In the genomic region with DNA sequence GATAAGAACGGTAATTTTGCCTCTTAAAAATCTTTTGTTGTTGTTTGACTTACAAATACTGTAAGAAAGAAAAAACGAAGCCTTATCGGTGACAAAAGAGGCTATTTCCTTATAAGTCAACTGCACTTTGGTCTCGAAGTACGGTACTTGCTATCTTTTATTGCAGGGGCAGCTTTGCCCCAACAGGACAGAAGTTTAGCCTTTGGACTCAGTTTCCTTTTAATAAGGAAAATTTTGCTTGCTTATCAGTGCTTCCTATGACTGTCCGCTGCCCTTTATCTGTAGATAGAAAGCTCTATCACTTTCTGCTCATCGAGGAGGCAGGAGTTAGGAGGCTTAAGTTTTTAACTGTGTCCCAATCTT, we compare ENCODE assay signal across 8 mouse cellular contexts. TPM values are rescaled to one million over a fixed set of nuclear protein-coding genes. Genes with fewer than 3 reads are reported as not detected.
A peak's percentile ranks its signal among the peaks of the same experiment; 100 is the strongest.
DNase-seq lines count a peak whose midpoint lies in the region; ATAC-seq lines count a peak whose summit lies in the region.

No protein-coding gene starts in this region.

- no peaks in the 10 kb centered on the region for H3K27me3 ChIP-seq in kidney, embryonic 14.5 days (ENCODE audit: control insufficient read depth, insufficient read depth, low read length)
- no peaks in the 10 kb centered on the region for H3K27me3 ChIP-seq in embryonic facial prominence, embryonic 10.5 days (replicated peaks; ENCODE audit: low read depth, poor library complexity, severe bottlenecking)
- no peaks in the 10 kb centered on the region for H3K27me3 ChIP-seq in hindbrain, embryonic 16.5 days (replicated peaks; ENCODE audit: control insufficient read depth, insufficient read depth, low read length)
- H3K27me3 ChIP-seq in midbrain, embryonic 15.5 days (replicated peaks) = no peaks in the 10 kb centered on the region

- peaks cover 7% of the 10 kb centered on the region; the same call in 1 of the 2 replicates for H3K4me1 ChIP-seq in kidney, embryonic 14.5 days (ENCODE audit: control insufficient read depth, insufficient read depth, low read length)
- H3K4me1 ChIP-seq in embryonic facial prominence, embryonic 10.5 days = peaks cover 28% of the 10 kb centered on the region
- H3K4me1 ChIP-seq in hindbrain, embryonic 16.5 days (ENCODE audit: control insufficient read depth, insufficient read depth, low read depth, low read length) = peaks cover 13% of the 10 kb centered on the region
- H3K4me1 ChIP-seq in midbrain, embryonic 15.5 days = peaks cover 21% of the 10 kb centered on the region

- 60% methylated on average over 7 of the region's 7 CpGs for WGBS in kidney, embryonic 14.5 days
- 78% methylated on average over 7 of the region's 7 CpGs for WGBS in embryonic facial prominence, embryonic 10.5 days
- WGBS in hindbrain, embryonic 16.5 days = 63% methylated on average over 7 of the region's 7 CpGs
- WGBS in midbrain, embryonic 15.5 days = 69% methylated on average over 7 of the region's 7 CpGs

- H3K4me3 ChIP-seq in kidney, embryonic 14.5 days (ENCODE audit: low read length) = peak overlapping the region; percentile 86
- H3K4me3 ChIP-seq in embryonic facial prominence, embryonic 10.5 days = peak overlapping the region; percentile 87
- H3K4me3 ChIP-seq in hindbrain, embryonic 16.5 days (ENCODE audit: low read length) = peak overlapping the region; percentile 80
- H3K4me3 ChIP-seq in midbrain, embryonic 15.5 days = peak overlapping the region; percentile 72

- H3K27ac ChIP-seq in kidney, embryonic 14.5 days (ENCODE audit: low read depth, low read length) = no peak overlapping the region
- H3K27ac ChIP-seq in embryonic facial prominence, embryonic 10.5 days (replicated peaks) = no peak overlapping the region
- H3K27ac ChIP-seq in hindbrain, embryonic 16.5 days (ENCODE audit: low read depth, low read length) = no peak overlapping the region
- H3K27ac ChIP-seq in midbrain, embryonic 15.5 days = no peak overlapping the region

- ATAC-seq in kidney, embryonic 14.5 days (ENCODE audit: low FRiP score, low TSS enrichment) = no peak
- ATAC-seq in hindbrain, embryonic 16.5 days = no peak
- no peak for ATAC-seq in midbrain, embryonic 15.5 days (replicated peaks)
- ATAC-seq in cerebellum, adult (ENCODE audit: insufficient number of reproducible peaks, low FRiP score, low TSS enrichment) = no peak

- no peaks in the 10 kb centered on the region for H3K9me3 ChIP-seq in kidney, embryonic 14.5 days (ENCODE audit: control insufficient read depth, low read length)
- H3K9me3 ChIP-seq in embryonic facial prominence, embryonic 10.5 days = no peaks in the 10 kb centered on the region
- H3K9me3 ChIP-seq in hindbrain, embryonic 16.5 days (ENCODE audit: control insufficient read depth, low read length) = no peaks in the 10 kb centered on the region
- no peaks in the 10 kb centered on the region for H3K9me3 ChIP-seq in midbrain, embryonic 15.5 days

- H3K9ac ChIP-seq in kidney, embryonic 14.5 days (ENCODE audit: low read depth, low read length) = peak overlapping the region; percentile 77; the same call in 1 of the 2 replicates
- no peak overlapping the region for H3K9ac ChIP-seq in hindbrain, embryonic 16.5 days (ENCODE audit: low read depth, low read length)
- 0 out of 2 replicates have a peak overlapping the region, but pooled peaks have one; percentile 12 for H3K9ac ChIP-seq in midbrain, embryonic 15.5 days

- H3K36me3 ChIP-seq in kidney, embryonic 14.5 days (ENCODE audit: control insufficient read depth, insufficient read depth, low read length) = peaks cover 3% of the 10 kb centered on the region; the same call in 1 of the 2 replicates
- no peaks in the 10 kb centered on the region for H3K36me3 ChIP-seq in embryonic facial prominence, embryonic 10.5 days (replicated peaks)
- no peaks in the 10 kb centered on the region for H3K36me3 ChIP-seq in hindbrain, embryonic 16.5 days (ENCODE audit: control insufficient read depth, insufficient read depth, low read length)
- no peaks in the 10 kb centered on the region for H3K36me3 ChIP-seq in midbrain, embryonic 15.5 days (replicated peaks)

- no peak for DNase-seq in kidney, postnatal 14 days
- DNase-seq in embryonic facial prominence, embryonic 10.5 days (ENCODE audit: low spot score) = no peak
- DNase-seq in adrenal gland, adult 18-20 months (ENCODE audit: low spot score in 2 of 2) = no peak
- DNase-seq in thymus, adult 18-20 months = no peak

- H3K4me2 ChIP-seq in kidney, embryonic 14.5 days (replicated peaks; ENCODE audit: low read depth, low read length) = peak overlapping the region; percentile 83
- H3K4me2 ChIP-seq in hindbrain, embryonic 16.5 days (ENCODE audit: low read length) = peak overlapping the region; percentile 90
- H3K4me2 ChIP-seq in midbrain, embryonic 15.5 days = peak overlapping the region; percentile 82

RNA-seq across cellular contexts. Expression of a gene that starts 1.4 kb away (rescaled TPM):
- 146 and 179 TPM in 2 replicates for polyA plus RNA-seq in kidney, embryonic 14.5 days (2014; fragmentation: Nextera tagmentation; extraction: Ambion mirVana)
- polyA plus RNA-seq in embryonic facial prominence, embryonic 10.5 days (2016; fragmentation: Nextera tagmentation; extraction: Ambion mirVana) = 152 and 155 TPM in 2 replicates
- polyA plus RNA-seq in hindbrain, embryonic 16.5 days (2015; fragmentation: Nextera tagmentation; extraction: Ambion mirVana) = 89.8 and 92.4 TPM in 2 replicates
- 84.9 and 85.9 TPM in 2 replicates for polyA plus RNA-seq in midbrain, embryonic 15.5 days (2015; fragmentation: Nextera tagmentation; extraction: Ambion mirVana)
- 10 to 100 TPM; 53.0 to 55.9 TPM for total RNA-seq in adrenal gland, adult 18-20 months (2021)

RNA-seq across cellular contexts. Expression of a gene that starts 33.9 kb away (rescaled TPM):
- not detected in 2 replicates for polyA plus RNA-seq in kidney, embryonic 14.5 days (2014; fragmentation: Nextera tagmentation; extraction: Ambion mirVana)
- 0.11 and 0.34 TPM in 2 replicates for polyA plus RNA-seq in embryonic facial prominence, embryonic 10.5 days (2016; fragmentation: Nextera tagmentation; extraction: Ambion mirVana)
- 0.09 and 0.19 TPM in 2 replicates for polyA plus RNA-seq in hindbrain, embryonic 16.5 days (2015; fragmentation: Nextera tagmentation; extraction: Ambion mirVana)
- 0.35 TPM in 1 of 2 replicates, not detected in the other for polyA plus RNA-seq in midbrain, embryonic 15.5 days (2015; fragmentation: Nextera tagmentation; extraction: Ambion mirVana)
- under 1 TPM; 0.26 to 0.56 TPM for total RNA-seq in adrenal gland, adult 18-20 months (2021)
